Mouse (Mus musculus) megakaryocyte, embryonic 14.5 days (primary cell): ENCODE data around the gene Gm17651. TPM values are rescaled to one million over a fixed set of nuclear protein-coding genes. Genes with fewer than 3 reads are reported as not detected.

Source experiments
- H3K27me3 ChIP-seq: replicated peaks from 2 replicates; pipeline ENCODE3; 2012; ENCODE audit warnings: inconsistent platforms
- H3K36me3 ChIP-seq: replicated peaks from 2 replicates; pipeline ENCODE3; 2012; ENCODE audit warnings: low read length, inconsistent platforms, mixed read lengths
- H3K4me1 ChIP-seq: 2 replicates; pipeline ENCODE4 v1.6.1; 2012; ENCODE audit warnings: inconsistent platforms
- H3K4me3 ChIP-seq: replicated peaks from 2 replicates; pipeline ENCODE3; 2012; ENCODE audit warnings: moderate library complexity, mild to moderate bottlenecking, inconsistent platforms
- H3K9me3 ChIP-seq: 2 replicates; pipeline ENCODE4 v1.6.1; 2012; ENCODE audit warnings: inconsistent platforms
- FLI1 ChIP-seq: IDR thresholded peaks from 2 replicates; pipeline ENCODE4 v1.6.1; 2012; ENCODE audit warnings: low read length, inconsistent platforms, mixed read lengths
- GATA1 ChIP-seq: IDR thresholded peaks from 3 replicates; pipeline ENCODE4 v1.6.1; 2012; ENCODE audit warnings: mixed read lengths, low read length, inconsistent platforms, borderline replicate concordance
- polyA plus RNA-seq: library from polyadenylated mRNA; stranded (reverse); fragments of >175 nt; gene quantifications from 2 replicates; pipeline ENCODE4 v1.2.3, GENCODE M21; 2012; ENCODE audit warnings: low replicate concordance; ENCODE audit not compliant: insufficient read depth

The Gm17651 gene
- not detected in 2 replicates for polyA plus RNA-seq

GRCm38 (mm10) chr3:97674644-97675110 lies at the start of gene Gm17651:
TSS of gene Gm17651 (minus strand) at chr3:97674694.
- Histone ChIP-seq H3K27me3 (peaks cover 11% of the 10 kb centered on the region), H3K4me1 (0 out of 2 replicates have a peak, but pooled peaks cover 3% of the 10 kb centered on the region), H3K36me3 (peaks cover 42% of the 10 kb centered on the region), H3K9me3 (peaks cover 4% of the 10 kb centered on the region; the same call in 1 of the 2 replicates), H3K4me3 (no peak within 1 kb of the TSS)
- no peak for TF ChIP-seq FLI1
- TF ChIP-seq GATA1, result no peak

GRCm38 (mm10) chr3:97719116-97719515 lies 44.6 kb upstream of the Gm17651 start:
- no peaks in the 10 kb centered on the region for H3K36me3 ChIP-seq
- peaks cover 28% of the 10 kb centered on the region for H3K9me3 ChIP-seq
- TF ChIP-seq GATA1 (no peak), FLI1 (no peak)
- peaks cover 17% of the 10 kb centered on the region for H3K27me3 ChIP-seq
- no peaks in the 10 kb centered on the region for H3K4me1 ChIP-seq
- H3K4me3 ChIP-seq, result no peak overlapping the region

- Histone ChIP-seq H3K4me1 (no peaks in the 10 kb centered on the region), H3K4me3 (no peak overlapping the region), H3K9me3 (peaks cover 9% of the 10 kb centered on the region), H3K27me3 (peaks cover 15% of the 10 kb centered on the region), H3K36me3 (no peaks in the 10 kb centered on the region)
- TF ChIP-seq FLI1 (no peak), GATA1 (no peak)
Measured at GRCm38 (mm10) chr3:97715922-97716321, 41.4 kb upstream of the Gm17651 start.

GRCm38 (mm10) chr3:97710881-97711280 lies 36.4 kb upstream of the Gm17651 start:
- TF ChIP-seq GATA1 (no peak), FLI1 (no peak)

GRCm38 (mm10) chr3:97710134-97710533 lies 35.6 kb upstream of the Gm17651 start:
- H3K27me3 ChIP-seq, result peaks cover 21% of the 10 kb centered on the region
- TF ChIP-seq FLI1, result no peak
- no peak for TF ChIP-seq GATA1

More at GRCm38 (mm10) chr3:97710881-97711280, 36.4 kb upstream of the Gm17651 start:
- Histone ChIP-seq H3K27me3 (peaks cover 21% of the 10 kb centered on the region), H3K4me3 (no peak overlapping the region), H3K4me1 (peaks cover 5% of the 10 kb centered on the region), H3K36me3 (no peaks in the 10 kb centered on the region), H3K9me3 (peaks cover 8% of the 10 kb centered on the region)

GRCm38 (mm10) chr3:97706561-97706960 lies 32.1 kb upstream of the Gm17651 start:
- no peak for TF ChIP-seq FLI1
- no peak for TF ChIP-seq GATA1
- peaks cover 5% of the 10 kb centered on the region for H3K4me1 ChIP-seq
- H3K9me3 ChIP-seq, result no peaks in the 10 kb centered on the region
- no peaks in the 10 kb centered on the region for H3K36me3 ChIP-seq
- no peak overlapping the region for H3K4me3 ChIP-seq
- peaks cover 30% of the 10 kb centered on the region for H3K27me3 ChIP-seq

More at GRCm38 (mm10) chr3:97710134-97710533, 35.6 kb upstream of the Gm17651 start:
- Histone ChIP-seq H3K4me1 (peaks cover 5% of the 10 kb centered on the region), H3K36me3 (no peaks in the 10 kb centered on the region), H3K4me3 (no peak overlapping the region), H3K9me3 (peaks cover under 1% of the 10 kb centered on the region)

GRCm38 (mm10) chr3:97705508-97705907 lies 31.0 kb upstream of the Gm17651 start:
- H3K27me3 ChIP-seq, result peaks cover 36% of the 10 kb centered on the region
- no peak for TF ChIP-seq GATA1
- TF ChIP-seq FLI1, result no peak
- H3K9me3 ChIP-seq, result no peaks in the 10 kb centered on the region
- no peak overlapping the region for H3K4me3 ChIP-seq
- H3K36me3 ChIP-seq, result no peaks in the 10 kb centered on the region
- H3K4me1 ChIP-seq, result peaks cover 5% of the 10 kb centered on the region

GRCm38 (mm10) chr3:97702448-97703080 lies 28.1 kb upstream of the Gm17651 start:
- no peak overlapping the region for H3K4me3 ChIP-seq
- no peaks in the 10 kb centered on the region for H3K4me1 ChIP-seq
- no peak for TF ChIP-seq FLI1
- no peak for TF ChIP-seq GATA1
- H3K27me3 ChIP-seq, result peaks cover 32% of the 10 kb centered on the region
- H3K9me3 ChIP-seq, result no peaks in the 10 kb centered on the region
- H3K36me3 ChIP-seq, result no peaks in the 10 kb centered on the region

- H3K9me3 ChIP-seq, result no peaks in the 10 kb centered on the region
- H3K36me3 ChIP-seq, result no peaks in the 10 kb centered on the region
Measured at GRCm38 (mm10) chr3:97701198-97701597, 26.7 kb upstream of the Gm17651 start.

GRCm38 (mm10) chr3:97699061-97699460 lies 24.6 kb upstream of the Gm17651 start:
- Histone ChIP-seq H3K4me1 (no peaks in the 10 kb centered on the region), H3K4me3 (no peak overlapping the region), H3K9me3 (no peaks in the 10 kb centered on the region), H3K27me3 (peaks cover 38% of the 10 kb centered on the region), H3K36me3 (no peaks in the 10 kb centered on the region)
- no peak for TF ChIP-seq FLI1
- no peak for TF ChIP-seq GATA1

More at GRCm38 (mm10) chr3:97701198-97701597, 26.7 kb upstream of the Gm17651 start:
- Histone ChIP-seq H3K27me3 (peaks cover 33% of the 10 kb centered on the region), H3K4me3 (no peak overlapping the region), H3K4me1 (no peaks in the 10 kb centered on the region)
- TF ChIP-seq GATA1 (no peak), FLI1 (no peak)
